Mouse (Mus musculus) gastrocnemius, adult 2 months (tissue): ENCODE results near the gene Gdap1l1. TPM values are rescaled to one million over a fixed set of nuclear protein-coding genes. Genes with fewer than 3 reads are reported as not detected.
"Not testable (repeated sequence)": the region's sequence is repeated elsewhere in the genome, so short reads cannot be mapped to it uniquely, and the experiment has no call there.

Source experiments
- DNase-seq: peaks from one replicate; pipeline ENCODE4 v3.0.0; 2022
- H3K27ac ChIP-seq: fragments of 200-600 bp; 2 replicates; pipeline ENCODE4 v1.8.1; 2022; ENCODE audit warnings: mild to moderate bottlenecking
- H3K4me3 ChIP-seq: fragments of 200-600 bp; 2 replicates; pipeline ENCODE4 v1.8.1; 2022; ENCODE audit warnings: mild to moderate bottlenecking, moderate library complexity
- CTCF ChIP-seq: fragments of 200-600 bp; IDR thresholded peaks from 2 replicates; pipeline ENCODE4 v1.8.1; 2022; ENCODE audit warnings: antibody characterized with exemption, mild to moderate bottlenecking, moderate library complexity
- intact Hi-C: fragments of 180-260 bp; cut with DNase I; formaldehyde crosslinking; loops from one replicate; pipeline ENCODE4 v1.15.1; 2025
- total RNA-seq, 2 experiments: library from RNA; stranded (reverse); gene quantifications; 2 replicates each; pipeline ENCODE4 v1.2.3; 2021

The Gdap1l1 gene
- total RNA-seq, 2 experiments from 2014 or later: not detected

GRCm38 (mm10) chr2:163459380-163459779 lies 21.1 kb downstream of the Gdap1l1 start:
- peak overlapping the region; percentile 98 for H3K27ac ChIP-seq
- H3K4me3 ChIP-seq: peak overlapping the region; percentile 77
- DNase-seq: peak; percentile 81
- TF ChIP-seq CTCF: no peak
- intact Hi-C loops: loop anchor here (5.0 to 10.0 kb wide), 2 partner anchors 37 to 135 kb away; partner anchors contain the start of gene Oser1

GRCm38 (mm10) chr2:163460622-163461021 lies 22.3 kb downstream of the Gdap1l1 start:
- Histone ChIP-seq H3K27ac (peak overlapping the region; percentile 98), H3K4me3 (peak overlapping the region; percentile 77)
- intact Hi-C loops: no loop called here
- TF ChIP-seq CTCF: no peak
- peak; percentile 52 for DNase-seq

DNA sequence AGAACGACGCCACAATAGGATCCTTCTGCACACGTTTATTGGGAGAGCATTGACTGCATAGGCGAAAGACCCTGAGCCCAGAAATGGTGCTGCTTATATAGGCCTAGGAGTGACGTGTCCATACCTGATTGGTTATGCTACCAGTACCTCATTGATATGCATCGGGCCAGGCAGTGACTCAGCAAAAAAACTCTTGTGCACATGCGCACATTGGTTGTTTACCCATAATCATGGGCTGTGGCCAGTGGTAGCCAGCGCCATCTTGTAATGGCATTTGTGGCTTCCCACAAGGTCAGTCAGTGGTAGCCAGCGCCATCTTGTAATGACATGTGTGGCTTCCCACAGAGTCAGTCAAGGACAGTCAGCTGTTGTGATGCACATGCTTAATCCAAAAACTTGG lies 23.0 kb downstream of the Gdap1l1 start:
- H3K27ac ChIP-seq: peak overlapping the region; percentile 35; the same call in 1 of the 2 replicates
- intact Hi-C loops, H3K4me3 ChIP-seq, DNase-seq: not testable (repeated sequence)

- TF ChIP-seq CTCF: no peak
- Histone ChIP-seq H3K27ac (peak overlapping the region; percentile 92), H3K4me3 (no peak overlapping the region)
- DNase-seq: no peak
- intact Hi-C loops: no loop called here
These were observed 24.1 kb downstream of the Gdap1l1 start for GRCm38 (mm10) chr2:163462386-163462785.

- no peak for DNase-seq
- Histone ChIP-seq H3K27ac (peak overlapping the region; percentile 92), H3K4me3 (no peak overlapping the region)
- intact Hi-C loops: no loop called here
- no peak for TF ChIP-seq CTCF
These were observed 24.5 kb downstream of the Gdap1l1 start for GRCm38 (mm10) chr2:163462801-163463200.

DNA sequence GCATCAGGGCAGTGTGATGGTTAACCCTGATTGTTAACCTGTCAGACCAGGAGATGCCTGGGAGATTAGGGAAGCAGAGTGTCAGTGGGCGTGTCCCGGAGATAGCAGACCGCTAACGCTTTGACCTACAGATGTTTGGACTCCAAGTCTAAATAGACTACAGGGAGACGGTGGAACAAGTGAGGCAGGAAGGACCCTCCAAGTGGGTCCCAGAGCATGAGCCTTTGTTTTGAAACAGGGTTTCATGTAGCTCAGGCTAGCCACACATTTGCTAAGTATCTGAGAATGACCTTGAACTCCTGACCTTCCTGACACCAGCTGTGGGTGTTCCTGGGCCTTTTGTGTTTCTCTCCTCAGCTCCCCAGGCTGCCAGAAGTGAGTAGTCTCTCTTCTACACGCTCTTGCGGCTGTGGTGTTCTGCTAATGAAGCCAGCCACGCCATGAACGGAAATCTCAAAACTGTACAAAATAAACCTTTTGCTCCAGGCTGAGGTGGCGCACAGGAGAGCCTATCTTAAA lies 25.0 kb downstream of the Gdap1l1 start:
- intact Hi-C loops: no loop called here
- Histone ChIP-seq H3K27ac (peak overlapping the region; percentile 92), H3K4me3 (no peak overlapping the region)
- TF ChIP-seq CTCF: no peak
- DNase-seq: no peak

- H3K27ac ChIP-seq: peak overlapping the region; percentile 92
- peak; percentile 47 for DNase-seq
- intact Hi-C loops: no loop called here
- no peak for TF ChIP-seq CTCF
- peak overlapping the region; percentile 41 for H3K4me3 ChIP-seq
These were observed 25.7 kb downstream of the Gdap1l1 start for GRCm38 (mm10) chr2:163463998-163464397.

GRCm38 (mm10) chr2:163464562-163464961 lies 26.3 kb downstream of the Gdap1l1 start:
- Histone ChIP-seq H3K4me3 (peak overlapping the region; percentile 41), H3K27ac (peak overlapping the region; percentile 92)
- no peak for TF ChIP-seq CTCF
- peak; percentile 63 for DNase-seq
- intact Hi-C loops: no loop called here

DNA sequence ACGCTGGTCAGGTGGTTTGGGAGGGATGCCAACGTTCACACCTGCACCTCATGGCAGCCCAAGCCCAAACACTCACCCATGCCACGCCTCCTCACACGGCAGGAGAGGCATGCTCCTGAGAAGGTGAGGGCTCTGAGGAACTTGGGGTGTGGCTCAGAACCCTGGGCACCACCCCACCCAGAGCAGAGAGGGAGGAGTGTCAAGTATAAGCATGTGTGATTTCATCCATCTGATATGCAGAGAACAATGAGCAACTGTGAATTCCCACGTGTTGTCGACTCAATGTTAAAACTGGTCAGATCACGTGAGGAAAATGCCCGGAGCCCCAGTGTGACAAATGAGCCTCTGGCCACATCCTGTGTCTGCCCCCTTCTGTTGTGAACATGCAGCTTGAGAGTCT lies 28.5 kb downstream of the Gdap1l1 start:
- Histone ChIP-seq H3K4me3 (no peak overlapping the region), H3K27ac (peak overlapping the region; percentile 92)
- TF ChIP-seq CTCF: no peak
- intact Hi-C loops: no loop called here
- DNase-seq: no peak

GRCm38 (mm10) chr2:163467585-163467984 lies 29.3 kb downstream of the Gdap1l1 start:
- Histone ChIP-seq H3K27ac (peak overlapping the region; percentile 92), H3K4me3 (peak overlapping the region; percentile 5; the same call in 1 of the 2 replicates)
- no peak for TF ChIP-seq CTCF
- no peak for DNase-seq
- intact Hi-C loops: no loop called here

DNA sequence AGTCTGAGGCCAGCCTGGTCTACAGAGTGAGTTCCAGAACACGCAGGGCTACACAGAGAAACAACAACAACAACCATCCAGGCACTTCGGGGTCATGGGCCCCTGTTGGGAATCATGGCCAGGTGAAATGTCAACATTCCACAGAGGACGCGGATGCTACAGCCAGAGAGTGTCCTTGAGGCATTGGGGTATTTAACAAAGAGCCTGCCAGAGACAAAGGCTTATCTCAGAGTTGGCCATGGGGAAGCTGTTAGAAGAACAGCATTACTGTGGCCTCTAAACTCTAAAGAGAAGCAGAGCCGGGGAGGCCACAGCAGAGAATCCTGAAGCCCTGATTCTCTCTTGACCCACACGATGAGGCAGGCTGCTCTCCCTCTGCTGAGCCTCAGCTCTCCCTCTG lies 30.6 kb downstream of the Gdap1l1 start:
- intact Hi-C loops: no loop called here
- no peak for TF ChIP-seq CTCF
- no peak for DNase-seq
- Histone ChIP-seq H3K4me3 (peak overlapping the region; percentile 3), H3K27ac (peak overlapping the region; percentile 92)

DNA sequence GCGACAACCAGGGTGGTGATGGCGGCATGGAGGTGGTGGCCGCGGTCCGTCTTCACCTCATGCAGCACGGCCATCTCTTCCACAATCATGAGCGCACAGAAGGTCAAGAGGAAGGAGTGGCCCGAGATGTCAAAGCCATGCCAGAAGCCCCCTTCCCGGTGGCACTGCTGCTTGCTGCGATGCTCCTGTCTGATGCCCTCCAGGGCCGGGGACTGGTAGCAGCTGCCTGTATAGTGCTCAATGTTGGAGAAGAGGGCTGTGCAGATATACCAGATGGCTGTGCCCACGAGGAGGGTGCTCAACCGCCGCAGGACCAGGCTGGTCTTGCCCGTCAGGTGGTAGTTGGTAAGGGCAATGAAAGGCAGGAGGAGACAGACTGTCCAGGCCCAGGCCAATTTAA lies 31.4 kb downstream of the Gdap1l1 start:
- no peak for TF ChIP-seq CTCF
- intact Hi-C loops: no loop called here
- Histone ChIP-seq H3K27ac (peak overlapping the region; percentile 92), H3K4me3 (peak overlapping the region; percentile 92)
- DNase-seq: no peak

GRCm38 (mm10) chr2:163471136-163471535 lies 32.9 kb downstream of the Gdap1l1 start:
- DNase-seq: peak; percentile 50
- H3K4me3 ChIP-seq: peak overlapping the region; percentile 92
- intact Hi-C loops: no loop called here
- H3K27ac ChIP-seq: peak overlapping the region; percentile 92
- TF ChIP-seq CTCF: no peak

- peak overlapping the region; percentile 92 for H3K4me3 ChIP-seq
- TF ChIP-seq CTCF: no peak
- peak overlapping the region; percentile 92 for H3K27ac ChIP-seq
- peak; percentile 57 for DNase-seq
- intact Hi-C loops: loop anchor here (1.0 to 2.0 kb wide), 2 partner anchors 19 to 53 kb away; no protein-coding TSS in a partner anchor
These were observed 33.6 kb downstream of the Gdap1l1 start for GRCm38 (mm10) chr2:163471710-163472465.
